Mouse (Mus musculus) liver, embryonic 15.5 days (tissue): ENCODE measurements around the gene Cplx2. TPM values are rescaled to one million over a fixed set of nuclear protein-coding genes. Genes with fewer than 3 reads are reported as not detected.

Experiments used
- ATAC-seq: fragments of 200-750 bp; cut with Nextera tagmentation; 2 replicates; pipeline ENCODE4 v1.8.0; 2017; ENCODE audit warnings: moderate number of reproducible peaks, mild to moderate bottlenecking, moderate library complexity; ENCODE audit not compliant: insufficient read depth
- H3K27ac ChIP-seq: fragments of 300-500 bp; sonication (generic); replicated peaks from 2 replicates; pipeline ENCODE4 v1.5.1; 2015; ENCODE audit warnings: mild to moderate bottlenecking, inconsistent platforms
- H3K27me3 ChIP-seq: fragments of 300-500 bp; sonication (generic); 2 replicates; pipeline ENCODE4 v1.6.1; 2015; ENCODE audit warnings: mild to moderate bottlenecking, inconsistent platforms
- H3K36me3 ChIP-seq: fragments of 300-500 bp; sonication (generic); replicated peaks from 2 replicates; pipeline ENCODE4 v1.6.1; 2015; ENCODE audit warnings: moderate library complexity, mild to moderate bottlenecking, inconsistent platforms
- H3K4me1 ChIP-seq: fragments of 300-500 bp; sonication (generic); replicated peaks from 2 replicates; pipeline ENCODE4 v1.6.1; 2015; ENCODE audit warnings: inconsistent platforms
- H3K4me2 ChIP-seq: fragments of 300-500 bp; sonication (generic); 2 replicates; pipeline ENCODE4 v1.6.1; 2015; ENCODE audit warnings: moderate library complexity, mild to moderate bottlenecking, inconsistent platforms
- H3K4me3 ChIP-seq: fragments of 300-500 bp; sonication (generic); replicated peaks from 2 replicates; pipeline ENCODE4 v1.5.1; 2015; ENCODE audit warnings: mild to moderate bottlenecking, inconsistent platforms
- H3K9ac ChIP-seq: fragments of 300-500 bp; sonication (generic); 2 replicates; pipeline ENCODE4 v1.6.1; 2015; ENCODE audit warnings: moderate library complexity, mild to moderate bottlenecking, inconsistent platforms
- H3K9me3 ChIP-seq: fragments of 300-500 bp; sonication (generic); replicated peaks from 2 replicates; pipeline ENCODE4 v1.6.1; 2016; ENCODE audit warnings: inconsistent platforms
- WGBS: fragments of 180-500 bp; shearing (Covaris S2); methylation state at CpG from one replicate; pipeline ENCODE4 v1.1.7; 2015; ENCODE audit warnings: mixed read lengths; ENCODE audit not compliant: insufficient replicate concordance; 5-methylcytosine and 5-hydroxymethylcytosine counted together
- polyA plus RNA-seq: library from polyadenylated mRNA; unstranded; fragments of >200 nt; fragmentation: Nextera tagmentation; extraction: Ambion mirVana; gene quantifications from 2 replicates; pipeline ENCODE4 v1.2.1, GENCODE M21; 2015

Cplx2 gene
- polyA plus RNA-seq, 1 experiment from 2014 or later = 0.33 TPM

DNA sequence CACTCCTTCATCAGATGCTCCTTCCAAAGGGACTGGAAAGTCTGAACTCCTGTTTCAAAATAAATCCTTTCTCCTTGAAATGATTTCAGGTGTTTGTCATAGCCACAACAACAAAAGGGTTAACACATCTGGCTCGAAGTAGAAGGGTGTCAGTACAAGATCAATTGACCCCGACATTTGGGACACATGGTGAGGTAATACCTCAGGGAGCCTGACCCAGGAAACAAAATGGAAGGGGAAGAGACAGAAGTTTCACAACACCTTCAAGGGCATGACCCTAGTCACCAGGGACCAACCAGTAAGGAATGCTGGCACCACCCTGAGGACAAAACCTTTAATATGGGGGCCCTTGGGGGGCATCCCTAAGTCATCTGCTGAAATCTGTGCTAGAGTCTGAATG, 58.9 kb downstream of the Cplx2 start:
- no peaks in the 10 kb centered on the region for H3K36me3 ChIP-seq
- no peaks in the 10 kb centered on the region for H3K4me1 ChIP-seq
- no peaks in the 10 kb centered on the region for H3K9me3 ChIP-seq
- H3K9ac ChIP-seq = no peak overlapping the region
- ATAC-seq = no peak
- H3K4me2 ChIP-seq = no peak overlapping the region
- no peaks in the 10 kb centered on the region for H3K27me3 ChIP-seq
- H3K27ac ChIP-seq = no peak overlapping the region
- H3K4me3 ChIP-seq = no peak overlapping the region
- WGBS = 29% methylated on average over 2 of the region's 2 CpGs

DNA sequence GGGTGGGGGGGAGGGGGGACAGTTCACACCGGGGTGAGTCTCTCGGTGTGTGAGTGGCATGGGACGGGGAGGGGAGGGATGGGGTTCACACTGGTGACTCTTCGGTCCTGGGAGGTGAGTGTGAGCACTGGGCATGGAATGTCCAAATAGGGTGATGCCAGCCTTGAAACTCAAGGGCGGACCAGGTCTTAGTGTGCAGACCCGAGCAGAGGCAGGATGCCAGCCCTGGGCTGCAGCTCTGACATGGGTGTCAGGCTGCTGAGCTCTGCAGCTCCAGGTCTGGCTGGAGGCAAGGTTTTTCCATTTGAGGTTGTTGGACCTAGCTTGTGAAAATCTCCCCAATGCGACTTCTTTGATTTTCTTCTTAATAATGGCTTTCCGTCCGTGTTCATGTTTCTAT, 60.0 kb downstream of the Cplx2 start:
- Histone ChIP-seq H3K4me2 (no peak overlapping the region), H3K4me3 (no peak overlapping the region), H3K27me3 (no peaks in the 10 kb centered on the region), H3K9me3 (no peaks in the 10 kb centered on the region), H3K36me3 (no peaks in the 10 kb centered on the region), H3K9ac (no peak overlapping the region), H3K27ac (no peak overlapping the region), H3K4me1 (no peaks in the 10 kb centered on the region)
- 70% methylated on average over 9 of the region's 9 CpGs for WGBS
- ATAC-seq = no peak

Other genes starting within 250 kb of the Cplx2 start
- 0.05 and 0.06 TPM in 2 replicates for gene Hrh2, start 179.2 kb upstream of the Cplx2 start, polyA plus RNA-seq
- gene Thoc3, start 97.5 kb downstream of the Cplx2 start, polyA plus RNA-seq = 40.5 and 42.5 TPM in 2 replicates
- gene Simc1, start 132.4 kb downstream of the Cplx2 start, polyA plus RNA-seq = 2.0 and 2.4 TPM in 2 replicates
- gene 4833439L19Rik, start 194.1 kb downstream of the Cplx2 start, polyA plus RNA-seq = 48.5 and 49.7 TPM in 2 replicates
- gene Arl10, start 203.7 kb downstream of the Cplx2 start, polyA plus RNA-seq = 7.0 and 8.2 TPM in 2 replicates
- 43.2 and 47.0 TPM in 2 replicates for gene Nop16, start 218.7 kb downstream of the Cplx2 start, polyA plus RNA-seq
- gene Higd2a, start 218.9 kb downstream of the Cplx2 start, polyA plus RNA-seq = 94.3 and 106 TPM in 2 replicates
- gene Cltb, start 240.0 kb downstream of the Cplx2 start, polyA plus RNA-seq = 35.6 and 40.4 TPM in 2 replicates